Mouse (Mus musculus) spleen, adult 2 months (tissue): ENCODE data around the gene Rps7. TPM values are rescaled to one million over a fixed set of nuclear protein-coding genes. Genes with fewer than 3 reads are reported as not detected.

Experiments
- DNase-seq, 2 experiments: peaks; one replicate each; pipeline versions ENCODE4 v3.0.0 to v3.0.0-alpha.2; 2012 to 2021; ENCODE audit warnings: low spot score in 2 of 2, low read depth in 1 of 2
- H3K27ac ChIP-seq: fragments of 200-500 bp; 2 replicates; pipeline ENCODE4 v1.5.1; 2012; ENCODE audit warnings: low read length, inconsistent platforms; ENCODE audit not compliant: insufficient read depth
- H3K27me3 ChIP-seq: fragments of 200-500 bp; 2 replicates; pipeline ENCODE4 v1.6.1; 2012; ENCODE audit warnings: mild to moderate bottlenecking, moderate library complexity, low read length, inconsistent platforms; ENCODE audit not compliant: control insufficient read depth, insufficient read depth
- H3K36me3 ChIP-seq: fragments of 200-500 bp; 2 replicates; pipeline ENCODE4 v1.6.1; 2012; ENCODE audit warnings: mild to moderate bottlenecking, low read length, inconsistent platforms; ENCODE audit not compliant: control insufficient read depth, insufficient read depth
- H3K4me1 ChIP-seq: fragments of 200-500 bp; 2 replicates; pipeline ENCODE4 v1.6.1; 2011; ENCODE audit warnings: inconsistent platforms; ENCODE audit not compliant: control insufficient read depth, insufficient read depth, insufficient read length
- H3K4me3 ChIP-seq: fragments of 200-500 bp; 2 replicates; pipeline ENCODE4 v1.5.1; 2011; ENCODE audit warnings: mild to moderate bottlenecking, inconsistent platforms; ENCODE audit not compliant: insufficient read depth, insufficient read length; ENCODE audit errors: extremely low read depth
- CTCF ChIP-seq: fragments of 200-500 bp; IDR thresholded peaks from 2 replicates; pipeline ENCODE4 v1.5.1; 2011; ENCODE audit warnings: mild to moderate bottlenecking, inconsistent platforms; ENCODE audit not compliant: insufficient read depth, insufficient read length, insufficient replicate concordance; ENCODE audit errors: extremely low read depth
- POLR2A ChIP-seq: fragments of 200-500 bp; IDR thresholded peaks from 2 replicates; pipeline ENCODE4 v1.6.1; 2011; ENCODE audit warnings: low read depth, low read length, inconsistent platforms
- WGBS: fragments of 180-500 bp; shearing (Covaris S2); methylation state at CpG from one replicate; pipeline ENCODE4 v1.1.7; 2018; 5-methylcytosine and 5-hydroxymethylcytosine counted together
- polyA plus RNA-seq: library from polyadenylated mRNA; depleted of rRNA; stranded (reverse); fragments of >200 nt; gene quantifications from 2 replicates; pipeline ENCODE4 v1.2.3, GENCODE M21; 2012

The Rps7 gene
- polyA plus RNA-seq, 1 experiment = 315 TPM

- TF ChIP-seq POLR2A = no peak
- TF ChIP-seq CTCF = no peak
- H3K27ac ChIP-seq = no peak overlapping the region
- 79% methylated on average over 4 of the region's 4 CpGs for WGBS
These were observed 31.0 kb upstream of the Rps7 start for GRCm38 (mm10) chr12:28666734-28667133.

GRCm38 (mm10) chr12:28662628-28663027 is 26.9 kb upstream of the Rps7 start:
- peaks cover 16% of the 10 kb centered on the region for H3K36me3 ChIP-seq
- H3K4me3 ChIP-seq = no peak overlapping the region
- 76% methylated on average over 4 of the region's 4 CpGs for WGBS
- H3K4me1 ChIP-seq = no peaks in the 10 kb centered on the region
- DNase-seq = no peak
- no peaks in the 10 kb centered on the region for H3K27me3 ChIP-seq
- no peak for TF ChIP-seq CTCF
- no peak for TF ChIP-seq POLR2A
- H3K27ac ChIP-seq = no peak overlapping the region

More at GRCm38 (mm10) chr12:28666734-28667133, 31.0 kb upstream of the Rps7 start:
- Histone ChIP-seq H3K4me1 (no peaks in the 10 kb centered on the region), H3K4me3 (no peak overlapping the region), H3K27me3 (no peaks in the 10 kb centered on the region), H3K36me3 (no peaks in the 10 kb centered on the region)
- no peak for DNase-seq

GRCm38 (mm10) chr12:28649141-28650110 is 13.7 kb upstream of the Rps7 start, which contains the start of gene Rnaseh1:
Rnaseh1 (plus strand) TSS chr12:28649602.
- H3K27ac ChIP-seq = peak within 1 kb of the TSS; percentile 59
- no peak for TF ChIP-seq CTCF
- peak; percentile 58; the same call in 1 of the 2 replicates for TF ChIP-seq POLR2A
- peak; percentile 63 to 87 for DNase-seq
- H3K4me3 ChIP-seq = peak within 1 kb of the TSS; percentile 86
- no peaks in the 10 kb centered on the region for H3K27me3 ChIP-seq
- H3K4me1 ChIP-seq = peaks cover 7% of the 10 kb centered on the region; the same call in 1 of the 2 replicates
- peaks cover 5% of the 10 kb centered on the region for H3K36me3 ChIP-seq
- 2% methylated on average over 52 of the region's 52 CpGs for WGBS

- Histone ChIP-seq H3K27ac (no peak overlapping the region), H3K4me1 (peaks cover 7% of the 10 kb centered on the region; the same call in 1 of the 2 replicates), H3K27me3 (no peaks in the 10 kb centered on the region), H3K36me3 (peaks cover 5% of the 10 kb centered on the region), H3K4me3 (no peak overlapping the region)
- 62% methylated on average over 2 of the region's 2 CpGs for WGBS
- TF ChIP-seq POLR2A (no peak), CTCF (no peak)
- DNase-seq = no peak
These were observed 3.0 kb upstream of the Rps7 start for GRCm38 (mm10) chr12:28638778-28639177.

- Histone ChIP-seq H3K4me1 (peaks cover 7% of the 10 kb centered on the region; the same call in 1 of the 2 replicates), H3K27ac (no peak overlapping the region), H3K36me3 (peaks cover 23% of the 10 kb centered on the region), H3K27me3 (no peaks in the 10 kb centered on the region), H3K4me3 (no peak overlapping the region)
- 90% methylated on average over 6 of the region's 6 CpGs for whole genome bisulfite sequencing
- no peak for DNase-seq
- TF ChIP-seq POLR2A (no peak), CTCF (no peak)
These were observed 790 bp upstream of the Rps7 start for GRCm38 (mm10) chr12:28636543-28636942.

- peaks cover 7% of the 10 kb centered on the region; the same call in 1 of the 2 replicates for H3K4me1 ChIP-seq
- H3K27ac ChIP-seq = peak overlapping the region; percentile 68
- no peak for TF ChIP-seq POLR2A
- TF ChIP-seq CTCF = no peak
- WGBS = 1% methylated on average over 23 of the region's 23 CpGs
- H3K36me3 ChIP-seq = peaks cover 34% of the 10 kb centered on the region
- no peaks in the 10 kb centered on the region for H3K27me3 ChIP-seq
- no peak for DNase-seq
- peak overlapping the region; percentile 80 for H3K4me3 ChIP-seq
These were observed 657 bp downstream of the Rps7 start for GRCm38 (mm10) chr12:28635058-28635534.
